Mouse (Mus musculus) layer of hippocampus, adult 9-10 months (tissue): ENCODE results near the gene Slc44a3.
"Not testable (repeated sequence)": the region's sequence is repeated elsewhere in the genome, so short reads cannot be mapped to it uniquely, and the experiment has no call there.

ENCODE experiments used
- DNase-seq: peaks from one replicate; pipeline ENCODE4 v3.0.0; 2022; ENCODE audit warnings: low spot score

Slc44a3 gene

GRCm38 (mm10) chr3:121552723-121553122 is 20.5 kb upstream of the Slc44a3 start:
- no peak for DNase-seq

- DNase-seq = no peak
Observed at GRCm38 (mm10) chr3:121550370-121550769, 18.2 kb upstream of the Slc44a3 start.

DNA sequence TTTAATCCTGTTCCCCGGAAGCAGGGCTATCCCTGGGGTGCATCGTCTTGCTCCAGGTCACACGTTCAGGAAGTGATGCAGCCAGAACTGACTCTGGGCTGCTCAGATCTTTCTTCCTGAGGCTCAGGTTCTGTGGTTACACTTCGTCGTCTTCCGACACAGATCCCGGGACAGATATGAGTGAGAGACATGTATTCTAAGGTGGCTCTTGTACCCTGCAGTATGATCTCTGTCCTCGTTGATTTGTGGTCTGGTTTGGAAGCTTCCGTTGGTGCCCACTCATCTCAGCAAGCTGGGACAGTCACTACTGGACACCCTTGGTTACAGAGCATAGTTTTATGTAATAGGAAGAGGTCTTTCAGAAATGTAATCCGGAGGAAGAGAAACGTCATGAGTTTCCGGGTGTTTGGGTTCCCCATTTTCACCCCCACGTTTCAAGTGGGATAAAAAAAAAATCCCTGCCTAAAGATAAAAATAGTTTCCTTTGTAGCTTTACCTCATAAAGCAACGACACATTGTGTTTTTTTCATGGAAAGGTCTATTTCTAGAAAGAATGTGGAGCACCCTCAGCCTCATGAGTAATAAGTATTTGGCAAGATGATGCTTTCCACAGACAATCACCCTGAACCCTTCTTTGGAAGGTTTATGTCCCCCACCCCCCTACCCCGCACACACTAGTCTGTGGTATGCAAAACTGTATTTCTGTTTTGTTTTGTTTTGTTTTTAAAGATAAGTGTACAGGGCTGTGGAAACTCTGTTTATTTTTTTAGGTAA is 15.8 kb upstream of the Slc44a3 start:
- no peak for DNase-seq

- no peak for DNase-seq
Observed at GRCm38 (mm10) chr3:121540621-121541020, 8.4 kb upstream of the Slc44a3 start.

DNA sequence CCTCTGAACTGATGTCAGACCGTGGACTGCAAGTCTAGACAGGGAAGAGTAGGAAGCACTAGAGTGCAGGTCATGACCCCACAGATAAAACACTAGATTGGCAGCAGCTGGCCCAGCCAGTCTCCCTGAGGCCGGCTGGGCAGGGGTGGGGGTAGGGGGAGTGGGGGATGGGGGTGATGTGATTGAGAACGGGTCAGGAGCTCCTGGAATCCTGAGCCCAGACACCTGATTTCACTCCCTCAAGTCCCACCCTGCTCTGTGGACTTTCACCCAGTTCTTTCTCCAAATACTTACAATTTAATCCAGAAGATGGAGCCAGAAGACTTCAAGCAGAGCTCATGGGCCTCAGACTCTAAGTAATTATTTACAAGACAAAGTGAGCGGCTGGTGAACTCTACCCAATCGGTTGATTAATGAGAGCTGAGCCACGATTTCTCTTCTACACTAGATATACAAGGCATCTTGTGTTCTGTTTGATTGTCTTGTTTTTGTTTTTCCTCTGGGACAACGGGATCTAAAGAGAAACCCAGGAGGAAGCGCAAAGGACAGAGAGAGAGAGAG is 7.7 kb upstream of the Slc44a3 start:
- no peak for DNase-seq

GRCm38 (mm10) chr3:121538847-121539246 is 6.6 kb upstream of the Slc44a3 start:
- DNase-seq = not testable (repeated sequence)

DNA sequence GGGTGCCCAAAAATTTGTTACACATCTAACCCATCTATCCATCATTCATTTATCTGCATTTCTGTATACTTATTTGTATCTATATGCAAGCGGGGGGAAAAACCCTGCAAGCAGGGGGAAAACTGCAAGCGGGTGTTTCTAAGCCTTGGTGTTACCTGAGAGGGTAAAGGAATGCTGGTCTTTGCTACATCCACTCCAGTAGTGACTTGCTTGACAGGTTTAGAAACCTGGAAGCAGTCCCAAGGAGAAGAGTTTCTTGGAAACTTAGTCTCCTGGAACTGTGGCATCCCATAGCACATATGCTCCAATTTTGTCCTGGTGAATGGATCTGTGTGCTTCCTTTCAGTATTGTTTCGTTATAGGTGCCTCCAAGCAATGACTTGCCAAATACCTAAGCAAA is 5.8 kb upstream of the Slc44a3 start:
- DNase-seq = no peak

DNA sequence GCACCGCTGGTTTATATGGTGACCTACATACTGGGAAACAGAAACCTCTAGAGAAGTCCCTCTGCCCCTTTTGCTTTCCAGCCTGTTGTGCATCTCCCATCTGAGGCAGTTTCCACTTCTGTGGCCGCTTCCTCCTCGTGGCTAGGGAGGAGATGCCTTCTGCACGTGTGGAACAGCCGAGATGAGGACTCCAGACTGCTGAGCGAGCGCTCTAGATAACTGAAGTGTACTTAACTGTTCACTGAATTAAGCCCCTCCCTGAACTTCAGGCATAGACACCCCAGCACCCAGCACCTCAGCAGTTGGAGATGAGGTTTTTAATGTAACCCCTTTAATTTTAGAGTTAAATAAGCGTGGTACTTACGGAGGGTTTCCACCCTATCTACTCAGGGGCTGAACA is 4.6 kb upstream of the Slc44a3 start:
- no peak for DNase-seq

DNA sequence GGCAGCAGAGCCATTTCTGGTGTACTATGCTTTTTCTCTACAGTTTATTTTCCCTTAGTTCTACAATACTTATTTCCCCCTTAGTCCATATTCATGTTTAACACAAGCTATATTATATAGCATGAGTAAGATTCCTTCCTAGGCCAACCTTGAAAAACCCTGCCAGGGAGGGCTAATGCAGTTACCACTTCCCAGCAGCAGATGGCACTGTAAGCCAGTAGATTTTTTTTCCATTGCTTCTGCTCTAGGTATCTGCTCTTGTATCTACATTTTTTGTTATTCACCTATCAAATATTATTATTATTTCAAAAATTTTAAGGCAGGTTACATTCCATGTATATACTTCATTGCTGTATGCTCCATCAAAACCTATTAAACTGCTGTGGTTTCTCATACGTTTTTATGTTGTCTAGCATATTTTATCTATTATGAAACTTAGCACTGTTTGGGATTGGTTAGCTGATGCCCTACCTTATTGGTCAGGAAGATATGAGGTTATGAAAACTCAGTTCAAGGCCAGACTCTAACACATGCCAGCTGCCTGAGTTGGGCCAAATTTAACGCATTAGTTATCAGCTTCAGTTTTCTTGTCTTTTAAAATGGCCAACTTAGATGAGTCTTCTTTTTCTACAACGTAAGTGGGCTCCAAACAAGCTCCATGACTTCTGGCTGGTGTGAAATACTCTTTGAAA is 3.8 kb upstream of the Slc44a3 start:
- DNase-seq = peak; percentile 13

- no peak for DNase-seq
Observed at GRCm38 (mm10) chr3:121531370-121532148, 645 bp downstream of the Slc44a3 start.

DNA sequence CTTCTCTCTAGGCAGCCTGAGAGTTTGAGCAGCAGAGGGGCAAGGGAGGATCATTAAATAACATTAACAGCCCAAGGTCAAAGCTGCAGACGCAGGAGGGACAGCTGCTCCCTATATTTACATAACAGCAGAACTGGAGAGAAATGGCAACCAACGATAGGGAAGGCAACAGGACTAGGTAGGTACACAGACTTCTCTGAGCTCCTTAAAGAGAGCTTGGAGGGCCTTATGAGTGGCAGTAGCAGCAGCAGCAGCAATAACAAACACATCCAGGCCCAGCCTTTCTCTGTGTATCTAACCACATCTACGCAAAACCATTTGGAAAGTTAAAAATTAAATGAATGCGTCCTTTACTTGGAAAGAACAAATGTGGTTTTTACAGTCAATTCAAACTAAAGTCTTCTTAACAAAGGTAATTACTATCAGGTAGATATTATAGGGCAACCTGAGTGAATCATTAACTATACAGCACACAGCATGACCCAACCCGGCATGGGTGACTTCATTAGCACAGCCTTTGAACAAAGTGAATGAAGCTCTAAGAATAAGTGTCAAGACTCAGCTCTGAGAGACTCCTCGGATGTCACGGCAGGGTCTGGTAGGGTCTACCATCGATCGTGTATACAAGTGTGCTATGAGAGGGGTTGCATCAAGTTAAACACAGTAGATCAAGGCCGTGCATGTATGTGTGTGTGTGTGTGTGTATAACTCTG is 1.5 kb downstream of the Slc44a3 start:
- DNase-seq = no peak

GRCm38 (mm10) chr3:121526096-121527093 is 5.8 kb downstream of the Slc44a3 start:
- DNase-seq = no peak

DNA sequence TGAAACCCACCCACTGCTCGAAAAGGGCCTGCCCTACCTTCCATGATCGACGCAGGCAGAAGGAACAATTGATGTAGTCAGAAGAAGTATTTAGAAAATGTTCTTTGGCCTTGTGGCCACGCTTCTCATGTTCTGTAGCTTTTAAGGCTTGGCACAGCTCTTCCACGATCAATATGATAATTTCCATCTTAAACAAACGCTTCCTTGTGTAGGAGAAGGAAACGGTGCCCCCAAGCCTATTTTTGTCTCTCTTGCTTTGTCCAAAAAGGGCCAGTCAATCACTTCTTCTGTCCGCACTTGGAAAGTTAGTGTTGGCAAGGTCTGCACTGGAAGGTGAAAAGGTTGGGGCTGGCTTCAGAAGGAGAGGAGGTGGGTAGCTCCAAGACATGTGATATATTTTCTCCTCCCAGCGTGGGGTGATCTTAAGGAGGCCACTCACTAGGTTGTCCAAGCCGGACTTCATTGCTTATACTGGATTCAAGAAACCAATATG is 10.5 kb downstream of the Slc44a3 start:
- no peak for DNase-seq

DNA sequence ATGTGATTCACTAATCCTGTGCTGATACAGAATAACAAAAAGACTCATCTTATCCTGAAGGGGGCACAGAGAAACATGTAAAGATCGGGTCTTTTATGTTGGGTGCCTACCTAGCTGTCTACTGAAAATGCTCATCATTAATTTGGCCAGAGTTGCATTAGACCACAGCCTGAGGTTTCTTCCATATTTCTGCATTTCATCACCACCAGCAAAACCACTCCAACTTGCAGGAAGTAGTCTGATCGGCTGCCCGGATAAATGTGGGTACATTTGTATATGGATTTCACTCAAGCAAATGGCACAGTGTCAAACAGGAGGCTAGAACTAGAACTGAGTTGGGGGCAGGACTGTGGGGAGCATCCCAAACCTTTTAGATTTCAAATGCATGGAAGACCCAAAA is 11.1 kb downstream of the Slc44a3 start:
- DNase-seq = no peak

GRCm38 (mm10) chr3:121517030-121517429 is 15.2 kb downstream of the Slc44a3 start:
- DNase-seq = no peak

- no peak for DNase-seq
Observed at GRCm38 (mm10) chr3:121509141-121509540, 23.1 kb downstream of the Slc44a3 start.

DNA sequence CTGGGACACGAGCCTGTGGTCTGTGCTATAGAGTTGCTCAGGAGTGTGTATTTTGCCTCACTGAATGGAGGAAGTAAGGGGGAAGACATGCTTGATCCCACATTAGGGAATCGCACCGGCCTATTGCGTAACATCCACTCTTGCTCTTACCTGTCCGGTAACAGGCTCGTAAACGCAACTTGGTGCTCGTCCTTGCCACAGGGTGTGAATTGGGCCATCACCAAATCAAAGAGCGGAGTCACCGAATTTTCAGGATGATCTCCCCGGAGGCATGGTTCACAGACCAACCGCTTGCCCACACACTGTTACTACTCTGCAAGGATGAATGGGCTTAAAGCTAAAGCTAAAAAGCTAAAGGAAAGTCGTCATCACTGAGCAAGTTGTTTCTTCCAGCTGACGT is 24.5 kb downstream of the Slc44a3 start:
- DNase-seq = no peak

GRCm38 (mm10) chr3:121506756-121507155 is 25.4 kb downstream of the Slc44a3 start:
- DNase-seq = no peak

GRCm38 (mm10) chr3:121506175-121506574 is 26.0 kb downstream of the Slc44a3 start:
- no peak for DNase-seq

DNA sequence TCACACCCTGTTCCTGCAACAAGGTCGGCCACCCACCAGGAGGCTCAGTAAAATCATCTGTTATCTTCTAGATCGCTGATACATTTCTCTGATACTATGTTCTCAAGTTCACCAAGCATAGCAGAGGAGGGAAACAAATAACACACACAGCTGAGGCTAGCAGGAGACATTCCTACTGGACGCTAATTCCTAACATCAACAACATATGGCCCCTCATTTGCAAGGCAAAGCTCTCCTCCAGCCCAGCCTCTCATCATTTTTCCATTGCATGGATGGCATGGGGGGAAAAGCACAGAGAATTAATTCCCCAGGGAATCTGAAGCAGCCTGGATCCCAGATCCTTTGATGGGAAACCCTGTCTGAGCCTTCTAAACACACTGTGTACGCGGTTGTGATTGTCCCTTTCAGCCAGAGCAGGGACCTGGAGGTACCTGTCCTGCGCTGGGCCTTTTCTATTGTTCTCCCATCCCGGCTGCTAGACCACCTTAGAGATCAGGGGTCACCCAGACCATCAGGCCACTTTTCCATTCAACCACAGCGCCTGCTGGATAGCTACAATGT is 27.2 kb downstream of the Slc44a3 start:
- no peak for DNase-seq
